ENCODE assay signal across 18 mouse cellular contexts in the genomic region with DNA sequence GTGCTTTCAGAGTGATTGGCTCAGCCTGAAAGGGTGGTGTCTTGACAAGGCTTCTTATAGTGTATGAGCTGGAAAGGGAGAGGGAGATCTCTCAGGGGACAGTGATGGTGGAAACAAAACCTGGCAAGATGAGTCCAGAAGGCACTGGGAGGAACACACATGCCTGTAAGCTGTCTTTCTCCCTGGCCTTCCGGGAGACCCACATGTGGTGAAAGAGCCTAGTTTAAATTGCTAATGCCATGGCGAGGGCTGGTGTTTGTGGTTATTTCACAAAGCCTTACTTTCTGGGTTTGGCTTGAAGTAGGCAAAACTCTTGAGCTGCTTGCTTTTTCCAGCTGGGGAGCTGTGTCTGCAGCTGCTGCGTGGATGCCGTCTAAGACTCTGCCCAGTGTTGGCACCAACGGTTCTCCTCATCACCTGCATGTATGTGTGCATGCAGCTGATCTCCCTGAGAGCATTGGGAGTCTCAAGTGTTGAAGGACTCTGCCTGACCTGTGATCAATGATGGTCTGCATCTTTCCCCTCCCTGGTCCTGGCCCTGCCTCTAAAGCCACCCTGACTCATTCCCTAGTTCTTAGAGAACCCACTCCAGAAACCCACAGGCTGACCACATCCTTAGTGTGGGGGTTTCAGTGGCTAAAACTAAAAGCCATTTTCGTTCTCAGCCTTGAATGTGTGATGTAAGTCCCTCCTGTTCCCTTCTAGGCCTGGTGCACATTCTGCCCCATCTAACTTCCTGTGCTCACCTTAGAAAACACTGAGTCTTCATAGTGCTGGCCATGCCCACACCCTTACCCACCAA.
DNase-seq lines count a peak whose midpoint lies in the region; ATAC-seq and TF ChIP-seq lines count a peak whose summit lies in the region.
"Had no signal": no experiment of that assay in that cellular context is flagged by ENCODE, and none has a peak within 500 bp of the region (broad histone marks: within the 10 kb centered on the region; RNA-seq: fewer than 3 reads in every experiment).

No protein-coding gene starts in this region.

- H3K4me3 ChIP-seq in embryonic facial prominence, embryonic 14.5 days (ENCODE audit: low read depth, low read length), result no peak overlapping the region
- H3K4me3 ChIP-seq in embryonic facial prominence, embryonic 10.5 days, result no peak overlapping the region
- H3K4me3 ChIP-seq in olfactory bulb, adult 2 months (ENCODE audit: insufficient read depth, low read depth, low read length), result no peak overlapping the region
- H3K4me3 ChIP-seq in hindbrain, postnatal 0 days (ENCODE audit: low read length), result no peak overlapping the region
- H3K4me3 ChIP-seq: forebrain, embryonic 12.5 days; heart, embryonic 10.5 days; limb, embryonic 13.5 days had no signal

- H3K4me2 ChIP-seq in embryonic facial prominence, embryonic 14.5 days (ENCODE audit: low read depth, low read length), result no peak overlapping the region
- no peak overlapping the region for H3K4me2 ChIP-seq in hindbrain, postnatal 0 days (ENCODE audit: low read depth, low read length)
- H3K4me2 ChIP-seq: forebrain, embryonic 12.5 days; limb, embryonic 13.5 days had no signal

- H3K27me3 ChIP-seq in embryonic facial prominence, embryonic 14.5 days (replicated peaks; ENCODE audit: control insufficient read depth, insufficient read depth, low read length), result no peaks in the 10 kb centered on the region
- no peaks in the 10 kb centered on the region; the same call in 1 of the 2 replicates for H3K27me3 ChIP-seq in embryonic facial prominence, embryonic 10.5 days (replicated peaks; ENCODE audit: low read depth, poor library complexity, severe bottlenecking)
- H3K27me3 ChIP-seq in hindbrain, postnatal 0 days (ENCODE audit: insufficient read depth, low read length), result no peaks in the 10 kb centered on the region
- H3K27me3 ChIP-seq: forebrain, embryonic 12.5 days; limb, embryonic 13.5 days had no signal

- ATAC-seq in embryonic facial prominence, embryonic 14.5 days (ENCODE audit: low read depth), result no peak
- ATAC-seq in hindbrain, postnatal 0 days, result no peak
- ATAC-seq: intestine, postnatal 0 days had no signal

- intact Hi-C loops in left cerebral cortex, postnatal 4 days (cut with DNase I), result no loop called here

- 59% methylated on average over 6 of the region's 6 CpGs for WGBS in embryonic facial prominence, embryonic 14.5 days
- WGBS in embryonic facial prominence, embryonic 10.5 days, result 75% methylated on average over 6 of the region's 6 CpGs
- 45% methylated on average over 6 of the region's 6 CpGs for WGBS in olfactory bulb, adult 2 months
- WGBS in hindbrain, postnatal 0 days, result 67% methylated on average over 6 of the region's 6 CpGs

- DNase-seq in embryonic facial prominence, embryonic 14.5 days (ENCODE audit: low spot score), result peak; percentile 50
- DNase-seq in embryonic facial prominence, embryonic 10.5 days (ENCODE audit: low spot score), result no peak
- peak; percentile 55 for DNase-seq in 416B (ENCODE audit: low read depth)
- peak; percentile 45 for DNase-seq in fibroblast of lung, adult 2 months (ENCODE audit: low read depth)
- DNase-seq in left cerebral cortex, postnatal 4 days, result no peak
- no peak for DNase-seq in adrenal gland, adult 2 months
- DNase-seq in hindbrain, postnatal 0 days (ENCODE audit: low spot score), result no peak
- DNase-seq: cerebellum, adult 9-10 months; kidney, postnatal 36 days; lung, adult 18-20 months; right cerebral cortex, postnatal 14 days had no signal

- no peaks in the 10 kb centered on the region for H3K36me3 ChIP-seq in embryonic facial prominence, embryonic 14.5 days (ENCODE audit: control insufficient read depth, insufficient read depth, low read length)
- no peaks in the 10 kb centered on the region for H3K36me3 ChIP-seq in embryonic facial prominence, embryonic 10.5 days (replicated peaks)
- no peaks in the 10 kb centered on the region for H3K36me3 ChIP-seq in hindbrain, postnatal 0 days (ENCODE audit: insufficient read depth, low read length)
- H3K36me3 ChIP-seq: forebrain, embryonic 12.5 days; G1E; heart, embryonic 10.5 days; limb, embryonic 13.5 days had no signal

- H3K9ac ChIP-seq in embryonic facial prominence, embryonic 14.5 days (ENCODE audit: low read depth, low read length), result no peak overlapping the region
- no peak overlapping the region for H3K9ac ChIP-seq in hindbrain, postnatal 0 days (replicated peaks; ENCODE audit: low read length)
- H3K9ac ChIP-seq: forebrain, embryonic 12.5 days; limb, embryonic 13.5 days had no signal

- no peak for TF ChIP-seq POLR2A in olfactory bulb, adult 2 months (IDR thresholded peaks at IDR 0.05; ENCODE audit: insufficient read depth, low read depth, low read length)

- TF ChIP-seq CTCF in olfactory bulb, adult 2 months (IDR thresholded peaks at IDR 0.05; ENCODE audit: insufficient read depth, low read depth, low read length), result no peak
- TF ChIP-seq CTCF in hindbrain, postnatal 0 days (IDR thresholded peaks at IDR 0.05; ENCODE audit: low read depth), result no peak

- no peaks in the 10 kb centered on the region for H3K4me1 ChIP-seq in embryonic facial prominence, embryonic 14.5 days (ENCODE audit: control insufficient read depth, insufficient read depth, low read length)
- 0 out of 2 replicates have a peak, but pooled peaks cover 5% of the 10 kb centered on the region for H3K4me1 ChIP-seq in embryonic facial prominence, embryonic 10.5 days
- peaks cover 37% of the 10 kb centered on the region for H3K4me1 ChIP-seq in olfactory bulb, adult 2 months (ENCODE audit: control insufficient read depth, insufficient read depth, low read length)
- H3K4me1 ChIP-seq in hindbrain, postnatal 0 days (ENCODE audit: insufficient read depth, low read length), result peaks cover 12% of the 10 kb centered on the region; the same call in 1 of the 2 replicates
- H3K4me1 ChIP-seq: limb, embryonic 13.5 days had no signal

- H3K9me3 ChIP-seq in embryonic facial prominence, embryonic 14.5 days (ENCODE audit: control insufficient read depth, low read length), result no peaks in the 10 kb centered on the region
- H3K9me3 ChIP-seq in embryonic facial prominence, embryonic 10.5 days, result no peaks in the 10 kb centered on the region
- H3K9me3 ChIP-seq in hindbrain, postnatal 0 days (ENCODE audit: low read length), result no peaks in the 10 kb centered on the region
- H3K9me3 ChIP-seq: forebrain, embryonic 12.5 days; heart, embryonic 10.5 days; limb, embryonic 13.5 days had no signal

- H3K27ac ChIP-seq in embryonic facial prominence, embryonic 14.5 days (replicated peaks; ENCODE audit: low read depth, low read length), result no peak overlapping the region
- no peak overlapping the region for H3K27ac ChIP-seq in embryonic facial prominence, embryonic 10.5 days (replicated peaks)
- peak overlapping the region; percentile 48 for H3K27ac ChIP-seq in olfactory bulb, adult 2 months (ENCODE audit: insufficient read depth, low read depth, low read length)
- H3K27ac ChIP-seq in hindbrain, postnatal 0 days, result no peak overlapping the region
- H3K27ac ChIP-seq: forebrain, embryonic 12.5 days; heart, embryonic 10.5 days; limb, embryonic 13.5 days; macrophage had no signal

Comparison
In these comparisons a context has a peak if more than half of its experiments do, and no peak if none do; other contexts are left out.
1. DNase-seq: peak in embryonic facial prominence, embryonic 14.5 days (single experiment), 416B (single experiment) and fibroblast of lung, adult 2 months (single experiment); none in embryonic facial prominence, embryonic 10.5 days (single experiment), left cerebral cortex, postnatal 4 days (single experiment), adrenal gland, adult 2 months (single experiment) and hindbrain, postnatal 0 days (single experiment).